Mouse (Mus musculus) CD4-positive, CD25-positive, alpha-beta regulatory T cell, adult 2 months (primary cell): ENCODE measurements around the gene Aldh6a1.

Experiments
- DNase-seq: peaks from one replicate; pipeline ENCODE4 v3.0.0-alpha.2; 2012; ENCODE audit warnings: low read depth, low spot score

Gene Aldh6a1

DNA sequence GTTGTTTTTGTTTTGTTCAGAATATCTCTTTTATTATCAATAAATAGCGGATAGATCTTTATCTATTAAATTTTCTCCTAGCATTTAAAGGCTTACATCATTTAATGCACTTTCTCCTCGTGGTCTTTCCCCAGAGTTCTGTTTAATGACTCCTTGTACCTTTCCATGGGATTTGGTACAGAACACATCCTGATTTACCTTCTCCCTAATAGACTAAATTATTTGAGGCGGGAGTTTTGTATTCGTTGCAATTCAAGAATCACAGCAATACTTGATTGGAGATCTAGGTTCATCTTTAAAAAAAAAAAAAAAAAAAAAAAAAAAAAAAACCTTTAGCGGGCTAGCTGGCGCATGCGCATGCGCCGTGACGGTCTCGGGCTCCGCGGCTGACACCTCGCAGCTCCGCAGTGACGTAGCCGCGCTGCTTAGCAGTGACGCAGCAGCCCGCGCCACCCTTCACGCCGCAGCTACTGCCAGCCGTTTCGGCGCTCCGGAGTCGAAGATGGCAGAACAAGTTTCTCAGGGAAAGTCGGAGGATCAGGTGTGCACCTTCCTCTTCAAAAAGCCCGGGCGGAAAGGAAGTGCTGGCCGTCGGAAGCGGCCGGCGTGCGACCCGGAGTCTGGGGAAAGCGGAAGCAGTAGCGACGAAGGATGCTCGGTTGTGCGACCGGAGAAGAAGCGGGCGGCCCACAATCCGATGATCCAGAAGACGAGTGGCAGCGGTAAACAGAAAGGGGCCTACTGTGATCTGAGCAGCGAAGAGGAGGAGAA is 33.8 kb downstream of the Aldh6a1 start, which contains the start of gene Rnf113a2:
TSS of gene Rnf113a2 (plus strand) at position 363 of the 771 bp plus-strand sequence.
- DNase-seq = peak; percentile 98

- DNase-seq = peak; percentile 94
Measured at GRCm38 (mm10) chr12:84408819-84409507, 41.8 kb downstream of the Aldh6a1 start, which contains the start of the genes Entpd5 and Bbof1. Entpd5 (minus strand) TSS chr12:84409029. Bbof1 (plus strand) TSS chr12:84409071.

DNA sequence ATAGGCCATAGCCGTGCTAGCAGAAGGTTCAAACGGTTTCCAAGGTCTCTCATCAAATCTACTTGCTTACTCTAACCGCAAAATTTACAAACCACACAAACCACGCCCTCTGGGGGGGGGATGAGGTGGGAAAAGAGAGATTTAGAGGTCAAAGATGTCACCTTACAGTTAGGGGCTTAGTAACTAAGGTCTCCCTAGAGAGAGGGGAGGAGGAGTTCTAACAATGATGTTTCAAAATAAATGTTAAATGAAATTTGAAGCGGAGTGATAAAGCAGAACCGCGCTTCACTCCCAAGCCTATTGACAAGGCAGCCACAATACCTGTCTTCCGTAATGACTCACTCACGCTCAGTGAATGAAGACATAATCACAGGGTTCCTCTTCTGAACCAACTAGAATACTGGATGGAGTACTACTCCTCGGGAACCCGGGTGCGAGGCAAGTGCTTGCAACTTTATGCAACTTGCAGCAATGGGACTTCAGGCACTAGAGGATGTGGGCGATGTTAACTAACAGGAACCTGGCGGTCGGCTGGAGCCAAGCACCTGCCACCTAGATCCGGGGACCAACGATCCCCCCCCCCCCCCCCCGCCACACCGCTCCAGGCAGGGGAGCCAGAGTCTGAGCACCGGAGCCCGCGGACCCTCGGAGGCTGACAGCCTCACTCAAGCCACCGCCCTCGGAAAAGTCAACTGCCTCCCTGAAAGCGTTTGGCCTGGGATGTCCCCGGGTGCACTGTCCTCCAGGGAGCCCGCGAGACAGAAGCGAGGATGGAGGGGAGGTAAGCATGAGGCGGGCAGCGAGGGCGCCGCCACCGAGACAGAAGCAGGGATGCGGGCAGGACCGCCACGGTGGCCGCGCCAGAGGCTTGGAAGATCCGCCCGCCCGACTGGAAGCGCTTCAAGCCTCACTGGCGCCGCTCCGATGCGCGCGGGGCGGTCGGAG is 42.7 kb downstream of the Aldh6a1 start:
- peak; percentile 79 for DNase-seq

GRCm38 (mm10) chr12:84407259-84407658 is 43.5 kb downstream of the Aldh6a1 start:
- peak; percentile 33 for DNase-seq

DNA sequence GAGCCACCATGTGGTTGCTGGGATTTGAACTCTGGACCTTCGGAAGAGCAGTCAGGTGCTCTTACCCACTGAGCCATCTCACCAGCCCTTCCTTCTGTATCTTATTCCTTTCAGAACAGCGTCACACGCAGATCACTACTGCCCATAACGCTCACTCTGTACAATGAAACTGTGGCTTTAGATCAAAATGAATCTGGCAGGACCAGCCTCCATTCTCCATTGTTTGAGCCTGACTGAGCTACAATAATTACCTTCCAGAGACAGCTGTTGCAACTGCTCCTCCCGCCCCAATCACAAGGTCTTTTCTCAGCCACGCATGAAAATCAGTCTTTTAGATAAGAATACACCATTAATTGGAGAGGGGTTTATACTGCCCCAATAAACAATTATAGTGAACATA is 46.3 kb downstream of the Aldh6a1 start:
- no peak for DNase-seq

GRCm38 (mm10) chr12:84402923-84403322 is 47.9 kb downstream of the Aldh6a1 start:
- DNase-seq = no peak

GRCm38 (mm10) chr12:84400653-84401052 is 50.2 kb downstream of the Aldh6a1 start:
- no peak for DNase-seq

- DNase-seq = no peak
Measured at GRCm38 (mm10) chr12:84400068-84400467, 50.7 kb downstream of the Aldh6a1 start.

DNA sequence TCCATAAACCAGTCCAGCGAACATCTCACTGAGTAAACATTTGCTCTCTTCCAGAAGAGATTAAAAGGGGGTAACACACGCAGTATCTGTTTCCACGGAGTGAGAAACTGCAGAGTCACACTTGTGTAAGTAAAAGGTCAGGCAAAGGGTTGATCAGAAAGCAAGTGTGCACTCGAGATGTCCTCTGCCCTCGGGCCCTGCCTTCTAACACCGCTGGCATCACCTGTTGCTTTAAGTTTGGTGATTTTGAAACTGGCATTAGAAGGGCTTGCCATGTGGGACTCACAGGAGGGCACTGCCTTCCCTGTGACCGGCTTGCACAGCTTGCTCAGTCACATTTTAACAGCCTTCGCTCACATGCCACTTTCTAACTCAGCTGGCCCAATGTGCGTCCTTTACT is 51.1 kb downstream of the Aldh6a1 start:
- DNase-seq = no peak

DNA sequence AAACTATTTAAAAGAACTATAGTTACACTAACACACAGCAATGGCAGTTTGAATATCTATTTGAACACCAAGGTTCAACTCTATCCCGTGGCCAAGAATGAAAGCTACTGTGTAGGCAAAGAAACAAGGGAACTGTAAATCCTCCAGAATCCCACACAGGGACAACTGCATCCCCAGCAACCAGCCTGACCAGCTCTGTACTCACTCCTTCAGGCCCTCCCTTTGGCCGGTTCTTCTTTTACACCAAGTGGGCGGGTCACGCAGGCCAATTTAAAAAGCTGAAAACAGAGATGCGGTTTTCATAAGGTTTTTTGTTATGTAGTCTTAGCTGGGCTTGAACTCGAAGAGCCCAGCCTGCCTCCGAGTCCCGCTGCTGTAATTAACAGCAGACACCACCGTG is 51.7 kb downstream of the Aldh6a1 start:
- DNase-seq = no peak

GRCm38 (mm10) chr12:84398629-84399028 is 52.2 kb downstream of the Aldh6a1 start:
- DNase-seq = no peak

DNA sequence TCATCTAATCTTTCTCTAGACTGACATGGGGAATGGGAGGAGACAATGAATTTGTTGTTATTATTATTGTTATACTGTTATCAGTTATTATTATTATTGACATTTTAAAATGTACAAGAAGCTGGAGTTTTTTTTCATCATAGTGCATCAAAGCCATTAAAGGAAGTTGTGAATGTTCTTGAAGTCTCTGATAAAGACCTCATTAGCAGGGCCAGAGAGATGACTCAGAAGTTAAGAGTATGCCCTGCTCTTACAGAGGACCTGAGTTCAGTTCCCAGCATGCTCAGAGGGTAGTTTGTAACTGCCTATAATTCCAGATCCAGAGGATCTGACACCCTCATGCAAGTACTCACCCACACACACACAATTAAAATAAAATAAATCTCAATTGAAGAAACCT is 53.1 kb downstream of the Aldh6a1 start:
- no peak for DNase-seq

DNA sequence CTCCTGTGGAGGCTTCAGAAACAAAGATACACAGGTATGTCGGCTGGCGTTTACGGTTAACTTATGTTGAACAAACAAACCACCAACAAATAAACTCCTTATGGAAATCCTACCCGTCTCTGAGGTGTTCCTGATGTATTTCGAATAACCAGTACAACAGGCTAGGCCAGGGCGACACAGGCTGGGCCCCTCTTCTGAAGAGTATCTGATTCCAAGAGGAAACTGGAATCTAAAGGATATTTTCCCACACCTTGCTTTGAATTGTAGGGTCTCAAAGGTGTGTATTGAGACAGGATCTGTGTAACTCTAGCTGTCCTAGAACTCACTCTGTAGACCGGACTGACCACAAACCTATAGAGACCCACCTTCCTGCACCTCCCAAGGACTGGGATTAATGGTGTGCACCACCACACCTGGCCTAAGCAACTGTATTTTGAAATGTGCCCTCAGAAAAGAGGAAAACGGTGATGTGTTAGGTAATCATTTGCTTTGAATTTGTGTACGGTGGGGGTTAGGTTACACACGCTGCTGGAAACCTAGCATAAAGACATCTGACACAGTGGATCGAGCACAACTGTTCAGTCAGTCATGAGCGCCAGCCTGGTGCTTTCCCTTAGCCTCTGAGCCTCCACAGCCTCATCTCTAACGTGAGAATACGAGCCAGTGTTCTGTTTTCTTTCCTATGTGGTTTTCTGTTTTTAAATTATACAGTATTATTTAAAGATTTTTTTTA is 53.7 kb downstream of the Aldh6a1 start:
- DNase-seq = no peak

DNA sequence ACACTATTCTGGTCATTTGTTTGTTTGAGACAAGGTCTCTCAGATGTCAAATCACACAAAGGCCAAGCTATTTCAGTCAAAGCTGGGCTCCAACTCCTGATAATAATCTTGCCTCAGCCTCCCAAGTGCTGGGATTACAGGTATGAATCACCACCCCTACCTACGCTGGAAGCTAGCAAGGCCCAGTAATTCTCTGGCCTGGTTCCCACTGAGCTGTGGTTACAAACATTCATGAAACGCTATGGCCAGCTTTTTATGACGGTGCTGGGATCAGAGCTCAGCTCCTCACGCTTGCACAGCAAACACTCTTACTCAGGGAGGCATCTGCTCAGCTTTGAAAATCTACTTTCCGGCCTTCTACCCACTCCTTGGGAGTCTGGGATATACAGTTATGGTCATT is 57.0 kb downstream of the Aldh6a1 start:
- no peak for DNase-seq

- DNase-seq = no peak
Measured at GRCm38 (mm10) chr12:84392681-84393080, 58.1 kb downstream of the Aldh6a1 start.

DNA sequence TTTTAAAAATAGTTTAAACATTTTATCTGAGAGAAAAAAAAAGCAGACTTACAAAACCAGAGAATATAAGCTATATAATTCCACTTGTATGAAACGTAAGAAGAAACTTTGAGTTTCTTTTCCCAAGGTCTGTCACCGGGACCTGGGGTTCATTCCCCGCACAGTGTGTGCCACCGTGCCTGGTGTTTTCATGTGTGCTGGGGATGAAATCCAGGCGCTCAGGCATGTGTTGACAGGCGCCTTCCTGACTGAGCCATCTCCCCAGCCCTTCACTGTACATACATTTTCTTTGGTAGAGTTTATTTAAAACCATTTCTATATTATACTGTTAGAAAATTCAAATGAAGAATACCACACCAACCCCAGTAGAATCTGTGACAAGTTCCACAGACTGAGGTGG is 60.5 kb downstream of the Aldh6a1 start:
- DNase-seq = no peak

GRCm38 (mm10) chr12:84388774-84389400 is 61.9 kb downstream of the Aldh6a1 start:
- peak; percentile 57 for DNase-seq

DNA sequence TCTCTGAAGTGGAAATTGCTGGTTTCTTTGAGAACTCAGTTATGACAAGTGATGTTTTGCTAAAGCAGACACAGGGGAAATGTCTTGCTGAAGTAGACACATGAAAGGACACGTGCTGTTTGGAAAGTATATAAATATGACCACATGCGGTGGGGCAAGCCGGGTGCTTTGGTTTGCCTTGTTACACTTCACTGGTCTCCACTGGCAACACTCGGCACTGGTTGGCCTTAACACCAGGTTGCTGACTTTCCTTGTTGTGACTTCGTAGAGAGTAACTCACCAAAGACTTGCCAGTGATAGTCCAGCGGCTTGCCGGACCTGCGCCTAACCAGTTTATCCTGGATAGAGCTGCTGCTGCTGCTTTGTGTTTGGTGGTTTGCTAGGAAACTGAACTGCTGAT is 62.7 kb downstream of the Aldh6a1 start:
- DNase-seq = no peak

GRCm38 (mm10) chr12:84385408-84385807 is 65.4 kb downstream of the Aldh6a1 start:
- no peak for DNase-seq

GRCm38 (mm10) chr12:84384644-84385081 is 66.1 kb downstream of the Aldh6a1 start:
- DNase-seq = no peak

DNA sequence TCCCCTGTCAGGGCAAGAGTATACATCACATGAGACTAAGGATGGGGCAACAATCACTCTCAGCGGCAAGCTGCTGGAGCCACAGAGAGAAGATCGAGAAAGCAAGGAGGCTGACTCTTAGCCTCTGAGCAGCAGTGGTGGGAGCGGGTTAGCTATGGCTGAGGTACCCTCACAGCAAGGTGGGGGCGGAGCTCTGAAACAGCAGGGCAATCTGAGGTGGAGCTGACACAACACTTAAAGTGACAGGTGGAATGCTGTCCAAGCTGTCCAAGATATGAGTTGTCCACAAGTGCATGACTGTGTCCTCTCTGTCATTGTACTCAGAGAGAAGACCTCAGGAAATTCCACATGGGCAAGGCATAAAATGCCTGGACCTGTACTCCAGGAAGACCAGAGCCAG is 68.4 kb downstream of the Aldh6a1 start:
- no peak for DNase-seq
